Comparison of ENCODE assay signal across 8 mouse cellular contexts in the genomic region with DNA sequence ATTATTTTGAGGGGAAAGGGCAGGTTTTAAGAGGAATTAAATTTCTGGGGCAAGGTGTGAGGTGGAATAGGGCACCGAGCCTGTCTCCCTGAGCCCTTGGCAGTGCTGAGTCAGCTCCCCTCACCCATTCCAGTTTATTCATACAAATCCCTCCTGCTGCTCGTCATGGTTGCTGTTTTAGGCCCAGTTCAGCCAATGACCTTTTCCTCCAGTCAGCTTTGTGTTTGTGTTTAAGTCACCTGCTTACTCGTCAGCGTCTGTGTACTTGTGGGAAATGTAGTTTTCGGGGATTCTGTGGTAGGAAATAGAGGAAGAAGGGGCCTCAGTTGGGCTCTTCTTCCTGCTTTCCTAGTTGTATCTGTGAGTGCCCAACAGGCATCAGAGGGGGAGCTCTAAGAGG. TPM values are rescaled to one million over a fixed set of nuclear protein-coding genes. Genes with fewer than 3 reads are reported as not detected.
DNase-seq lines count a peak whose midpoint lies in the region; ATAC-seq lines count a peak whose summit lies in the region.
"Had no signal": no experiment of that assay in that cellular context is flagged by ENCODE, and none has a peak within 500 bp of the region (broad histone marks: within the 10 kb centered on the region; RNA-seq: fewer than 3 reads in every experiment).

No protein-coding gene starts in this region.

- DNase-seq in hindbrain, embryonic 14.5 days (ENCODE audit: low spot score), result no peak
- DNase-seq in neural tube, embryonic 10.5 days (ENCODE audit: extremely low spot score, low spot score), result no peak
- DNase-seq in right cerebral cortex, postnatal 14 days, result no peak
- DNase-seq in spleen, postnatal 36 days (ENCODE audit: low spot score in 2 of 2), result no peak

- H3K4me2 ChIP-seq in hindbrain, embryonic 16.5 days (ENCODE audit: low read length), result no peak overlapping the region
- no peak overlapping the region for H3K4me2 ChIP-seq in hindbrain, embryonic 14.5 days (replicated peaks)
- no peak overlapping the region for H3K4me2 ChIP-seq in neural tube, embryonic 15.5 days
- H3K4me2 ChIP-seq in embryonic facial prominence, embryonic 15.5 days (replicated peaks), result no peak overlapping the region
- H3K4me2 ChIP-seq: forebrain, embryonic 12.5 days had no signal

- no peaks in the 10 kb centered on the region for H3K27me3 ChIP-seq in hindbrain, embryonic 16.5 days (replicated peaks; ENCODE audit: control insufficient read depth, insufficient read depth, low read length)
- no peaks in the 10 kb centered on the region for H3K27me3 ChIP-seq in hindbrain, embryonic 14.5 days (ENCODE audit: control insufficient read depth, insufficient read depth, low read length)
- no peaks in the 10 kb centered on the region for H3K27me3 ChIP-seq in neural tube, embryonic 15.5 days (replicated peaks)
- no peaks in the 10 kb centered on the region for H3K27me3 ChIP-seq in embryonic facial prominence, embryonic 15.5 days
- H3K27me3 ChIP-seq: forebrain, embryonic 12.5 days had no signal

- H3K36me3 ChIP-seq in hindbrain, embryonic 16.5 days (ENCODE audit: control insufficient read depth, insufficient read depth, low read length), result peaks cover 45% of the 10 kb centered on the region
- H3K36me3 ChIP-seq in hindbrain, embryonic 14.5 days (replicated peaks; ENCODE audit: control insufficient read depth, insufficient read depth), result peaks cover 80% of the 10 kb centered on the region
- H3K36me3 ChIP-seq in neural tube, embryonic 15.5 days, result peaks cover 68% of the 10 kb centered on the region
- peaks cover 70% of the 10 kb centered on the region for H3K36me3 ChIP-seq in embryonic facial prominence, embryonic 15.5 days

- H3K4me1 ChIP-seq in hindbrain, embryonic 16.5 days (ENCODE audit: control insufficient read depth, insufficient read depth, low read depth, low read length), result peaks cover 22% of the 10 kb centered on the region
- peaks cover 23% of the 10 kb centered on the region for H3K4me1 ChIP-seq in hindbrain, embryonic 14.5 days (replicated peaks; ENCODE audit: control insufficient read depth, insufficient read depth, low read length)
- H3K4me1 ChIP-seq in neural tube, embryonic 15.5 days, result peaks cover 32% of the 10 kb centered on the region
- H3K4me1 ChIP-seq in embryonic facial prominence, embryonic 15.5 days, result peaks cover 26% of the 10 kb centered on the region

- ATAC-seq in hindbrain, embryonic 16.5 days, result no peak
- no peak for ATAC-seq in hindbrain, embryonic 14.5 days (ENCODE audit: low FRiP score)
- no peak for ATAC-seq in neural tube, embryonic 15.5 days (ENCODE audit: low FRiP score)
- no peak for ATAC-seq in embryonic facial prominence, embryonic 15.5 days (ENCODE audit: insufficient number of reproducible peaks, low FRiP score, low TSS enrichment, low read depth)

- no peak overlapping the region for H3K9ac ChIP-seq in hindbrain, embryonic 16.5 days (ENCODE audit: low read depth, low read length)
- H3K9ac ChIP-seq in hindbrain, embryonic 14.5 days, result no peak overlapping the region
- no peak overlapping the region for H3K9ac ChIP-seq in neural tube, embryonic 15.5 days (replicated peaks)
- no peak overlapping the region for H3K9ac ChIP-seq in embryonic facial prominence, embryonic 15.5 days

- peak overlapping the region; percentile 32; the same call in 1 of the 2 replicates for H3K27ac ChIP-seq in hindbrain, embryonic 16.5 days (ENCODE audit: low read depth, low read length)
- H3K27ac ChIP-seq in hindbrain, embryonic 14.5 days, result no peak overlapping the region
- peak overlapping the region; percentile 54; the same call in 1 of the 2 replicates for H3K27ac ChIP-seq in neural tube, embryonic 15.5 days (replicated peaks)
- H3K27ac ChIP-seq in embryonic facial prominence, embryonic 15.5 days (replicated peaks), result peak overlapping the region; percentile 29
- H3K27ac ChIP-seq: forebrain, embryonic 12.5 days had no signal

- 64% methylated on average over 5 of the region's 5 CpGs for WGBS in hindbrain, embryonic 16.5 days
- WGBS in hindbrain, embryonic 14.5 days, result 60% methylated on average over 5 of the region's 5 CpGs
- WGBS in neural tube, embryonic 15.5 days, result 60% methylated on average over 5 of the region's 5 CpGs
- WGBS in embryonic facial prominence, embryonic 15.5 days, result 55% methylated on average over 5 of the region's 5 CpGs

- no peak overlapping the region for H3K4me3 ChIP-seq in hindbrain, embryonic 16.5 days (ENCODE audit: low read length)
- no peak overlapping the region for H3K4me3 ChIP-seq in hindbrain, embryonic 14.5 days (replicated peaks; ENCODE audit: low read length)
- no peak overlapping the region for H3K4me3 ChIP-seq in neural tube, embryonic 15.5 days (replicated peaks)
- no peak overlapping the region for H3K4me3 ChIP-seq in embryonic facial prominence, embryonic 15.5 days (replicated peaks)
- H3K4me3 ChIP-seq: forebrain, embryonic 12.5 days had no signal

- H3K9me3 ChIP-seq in hindbrain, embryonic 16.5 days (ENCODE audit: control insufficient read depth, low read length), result no peaks in the 10 kb centered on the region
- H3K9me3 ChIP-seq in hindbrain, embryonic 14.5 days (ENCODE audit: control insufficient read depth, low read length), result no peaks in the 10 kb centered on the region
- no peaks in the 10 kb centered on the region for H3K9me3 ChIP-seq in neural tube, embryonic 15.5 days (replicated peaks)
- no peaks in the 10 kb centered on the region for H3K9me3 ChIP-seq in embryonic facial prominence, embryonic 15.5 days (replicated peaks)
- H3K9me3 ChIP-seq: forebrain, embryonic 12.5 days had no signal

RNA-seq across cellular contexts. Expression of a gene that starts 4.6 kb away (rescaled TPM):
- 946 and 1,028 TPM in 2 replicates for polyA plus RNA-seq in hindbrain, embryonic 16.5 days (2015; fragmentation: Nextera tagmentation; extraction: Ambion mirVana)
- polyA plus RNA-seq in hindbrain, embryonic 14.5 days (2014; fragmentation: Nextera tagmentation; extraction: Ambion mirVana), result 825 and 884 TPM in 2 replicates
- 999 and 1,090 TPM in 2 replicates for polyA plus RNA-seq in neural tube, embryonic 15.5 days (2015; fragmentation: Nextera tagmentation; extraction: Ambion mirVana)
- 1,219 and 1,296 TPM in 2 replicates for polyA plus RNA-seq in embryonic facial prominence, embryonic 15.5 days (2015; fragmentation: Nextera tagmentation; extraction: Ambion mirVana)

RNA-seq across cellular contexts. Expression of a gene that starts 9.1 kb away (rescaled TPM):
- 6.7 and 7.1 TPM in 2 replicates for polyA plus RNA-seq in hindbrain, embryonic 16.5 days (2015; fragmentation: Nextera tagmentation; extraction: Ambion mirVana)
- 5.8 and 6.1 TPM in 2 replicates for polyA plus RNA-seq in hindbrain, embryonic 14.5 days (2014; fragmentation: Nextera tagmentation; extraction: Ambion mirVana)
- polyA plus RNA-seq in neural tube, embryonic 15.5 days (2015; fragmentation: Nextera tagmentation; extraction: Ambion mirVana), result 7.0 and 7.7 TPM in 2 replicates
- polyA plus RNA-seq in embryonic facial prominence, embryonic 15.5 days (2015; fragmentation: Nextera tagmentation; extraction: Ambion mirVana), result 5.0 and 6.9 TPM in 2 replicates

RNA-seq across cellular contexts. Expression of a gene that starts 30.3 kb away (rescaled TPM):
- 136 and 168 TPM in 2 replicates for polyA plus RNA-seq in hindbrain, embryonic 16.5 days (2015; fragmentation: Nextera tagmentation; extraction: Ambion mirVana)
- polyA plus RNA-seq in hindbrain, embryonic 14.5 days (2014; fragmentation: Nextera tagmentation; extraction: Ambion mirVana), result 184 and 191 TPM in 2 replicates
- polyA plus RNA-seq in neural tube, embryonic 15.5 days (2015; fragmentation: Nextera tagmentation; extraction: Ambion mirVana), result 138 and 149 TPM in 2 replicates
- 85.2 and 93.6 TPM in 2 replicates for polyA plus RNA-seq in embryonic facial prominence, embryonic 15.5 days (2015; fragmentation: Nextera tagmentation; extraction: Ambion mirVana)

RNA-seq across cellular contexts. Expression of a gene that starts 36.3 kb away (rescaled TPM):
- polyA plus RNA-seq in hindbrain, embryonic 16.5 days (2015; fragmentation: Nextera tagmentation; extraction: Ambion mirVana), result 13.5 and 16.6 TPM in 2 replicates
- polyA plus RNA-seq in hindbrain, embryonic 14.5 days (2014; fragmentation: Nextera tagmentation; extraction: Ambion mirVana), result 13.7 and 14.5 TPM in 2 replicates
- 20.7 and 30.0 TPM in 2 replicates for polyA plus RNA-seq in neural tube, embryonic 15.5 days (2015; fragmentation: Nextera tagmentation; extraction: Ambion mirVana)
- 43.3 and 44.0 TPM in 2 replicates for polyA plus RNA-seq in embryonic facial prominence, embryonic 15.5 days (2015; fragmentation: Nextera tagmentation; extraction: Ambion mirVana)

RNA-seq across cellular contexts. Expression of a gene that starts 58.2 kb away (rescaled TPM):
- polyA plus RNA-seq in hindbrain, embryonic 16.5 days (2015; fragmentation: Nextera tagmentation; extraction: Ambion mirVana), result 16.7 and 17.0 TPM in 2 replicates
- polyA plus RNA-seq in hindbrain, embryonic 14.5 days (2014; fragmentation: Nextera tagmentation; extraction: Ambion mirVana), result 14.5 and 16.3 TPM in 2 replicates
- polyA plus RNA-seq in neural tube, embryonic 15.5 days (2015; fragmentation: Nextera tagmentation; extraction: Ambion mirVana), result 16.0 and 16.2 TPM in 2 replicates
- 15.8 and 16.0 TPM in 2 replicates for polyA plus RNA-seq in embryonic facial prominence, embryonic 15.5 days (2015; fragmentation: Nextera tagmentation; extraction: Ambion mirVana)
